Mouse (Mus musculus) kidney, embryonic 15.5 days (tissue): Measurements from ENCODE around the gene AC153137.1. TPM values are rescaled to one million over a fixed set of nuclear protein-coding genes. Genes with fewer than 3 reads are reported as not detected.
A peak's percentile ranks its signal among the peaks of the same experiment; 100 is the strongest.
"Not testable (repeated sequence)": the region's sequence is repeated elsewhere in the genome, so short reads cannot be mapped to it uniquely, and the experiment has no call there.

Experiments used
- ATAC-seq: fragments of 200-750 bp; cut with Nextera tagmentation; replicated peaks from 2 replicates; pipeline ENCODE4 v1.8.0; 2017; ENCODE audit warnings: moderate TSS enrichment; ENCODE audit not compliant: low FRiP score
- H3K27ac ChIP-seq: fragments of 300-500 bp; sonication (generic); 2 replicates; pipeline ENCODE4 v1.5.1; 2015; ENCODE audit warnings: mild to moderate bottlenecking, inconsistent platforms
- H3K27me3 ChIP-seq: fragments of 300-500 bp; sonication (generic); 2 replicates; pipeline ENCODE4 v1.6.1; 2015; ENCODE audit warnings: inconsistent platforms
- H3K36me3 ChIP-seq: fragments of 300-500 bp; sonication (generic); 2 replicates; pipeline ENCODE4 v1.6.1; 2015; ENCODE audit warnings: inconsistent platforms
- H3K4me1 ChIP-seq: fragments of 300-500 bp; sonication (generic); 2 replicates; pipeline ENCODE4 v1.6.1; 2015; ENCODE audit warnings: inconsistent platforms
- H3K4me2 ChIP-seq: fragments of 300-500 bp; sonication (generic); 2 replicates; pipeline ENCODE4 v1.6.1; 2015; ENCODE audit warnings: moderate library complexity, mild to moderate bottlenecking, inconsistent platforms
- H3K4me3 ChIP-seq: fragments of 300-500 bp; sonication (generic); replicated peaks from 2 replicates; pipeline ENCODE4 v1.5.1; 2015; ENCODE audit warnings: mild to moderate bottlenecking, inconsistent platforms
- H3K9ac ChIP-seq: fragments of 300-500 bp; sonication (generic); 2 replicates; pipeline ENCODE4 v1.6.1; 2015; ENCODE audit warnings: mild to moderate bottlenecking, inconsistent platforms
- H3K9me3 ChIP-seq: fragments of 300-500 bp; sonication (generic); replicated peaks from 2 replicates; pipeline ENCODE4 v1.6.1; 2016; ENCODE audit warnings: inconsistent platforms
- WGBS: fragments of 180-500 bp; shearing (Covaris S2); methylation state at CpG from one replicate; pipeline ENCODE4 v1.1.7; 2015; ENCODE audit warnings: mixed read lengths; 5-methylcytosine and 5-hydroxymethylcytosine counted together
- polyA plus RNA-seq: library from polyadenylated mRNA; unstranded; fragments of >200 nt; fragmentation: Nextera tagmentation; extraction: Ambion mirVana; gene quantifications from 2 replicates; pipeline ENCODE4 v1.2.1, GENCODE M21; 2015

The AC153137.1 gene
- polyA plus RNA-seq = not detected in 2 replicates

- H3K9ac ChIP-seq, H3K27ac ChIP-seq, ATAC-seq, H3K4me3 ChIP-seq, H3K4me2 ChIP-seq, H3K27me3 ChIP-seq, H3K9me3 ChIP-seq, H3K4me1 ChIP-seq, H3K36me3 ChIP-seq: not testable (repeated sequence)
- 87% methylated on average over 6 of the region's 6 CpGs for WGBS
Observed at GRCm38 (mm10) chr1:30977868-30978267, at the start of gene AC153137.1. TSS of gene AC153137.1 (minus strand) at chr1:30977968.

GRCm38 (mm10) chr1:31023173-31023572 lies 45.4 kb upstream of the AC153137.1 start:
- Histone ChIP-seq H3K4me2 (no peak overlapping the region), H3K27ac (no peak overlapping the region), H3K4me3 (no peak overlapping the region), H3K27me3 (no peaks in the 10 kb centered on the region), H3K9me3 (no peaks in the 10 kb centered on the region), H3K4me1 (no peaks in the 10 kb centered on the region), H3K36me3 (no peaks in the 10 kb centered on the region), H3K9ac (no peak overlapping the region)
- ATAC-seq = no peak

GRCm38 (mm10) chr1:31019283-31019682 lies 41.5 kb upstream of the AC153137.1 start:
- Histone ChIP-seq H3K4me3 (no peak overlapping the region), H3K4me1 (no peaks in the 10 kb centered on the region), H3K9ac (no peak overlapping the region), H3K36me3 (no peaks in the 10 kb centered on the region), H3K4me2 (no peak overlapping the region), H3K27ac (no peak overlapping the region), H3K27me3 (no peaks in the 10 kb centered on the region), H3K9me3 (no peaks in the 10 kb centered on the region)
- ATAC-seq = 0 out of 2 replicates have a peak, but pooled peaks have one; percentile 29
- WGBS = 71% methylated on average over 6 of the region's 6 CpGs

- H3K4me1 ChIP-seq = no peaks in the 10 kb centered on the region
- 71% methylated on average over 5 of the region's 5 CpGs for WGBS
- H3K9me3 ChIP-seq = no peaks in the 10 kb centered on the region
- no peak overlapping the region for H3K4me3 ChIP-seq
- ATAC-seq = no peak
- H3K27ac ChIP-seq = no peak overlapping the region
- no peak overlapping the region for H3K9ac ChIP-seq
- no peaks in the 10 kb centered on the region for H3K36me3 ChIP-seq
- no peaks in the 10 kb centered on the region for H3K27me3 ChIP-seq
- H3K4me2 ChIP-seq = no peak overlapping the region
Observed at GRCm38 (mm10) chr1:31017377-31017776, 39.6 kb upstream of the AC153137.1 start.

GRCm38 (mm10) chr1:31016068-31016467 lies 38.3 kb upstream of the AC153137.1 start:
- no peak overlapping the region for H3K4me3 ChIP-seq
- H3K9me3 ChIP-seq = no peaks in the 10 kb centered on the region
- no peak overlapping the region for H3K4me2 ChIP-seq
- no peaks in the 10 kb centered on the region for H3K4me1 ChIP-seq
- H3K9ac ChIP-seq = no peak overlapping the region
- H3K27me3 ChIP-seq = no peaks in the 10 kb centered on the region
- H3K36me3 ChIP-seq = no peaks in the 10 kb centered on the region
- ATAC-seq = no peak
- 81% methylated on average over 6 of the region's 6 CpGs for WGBS
- H3K27ac ChIP-seq = no peak overlapping the region

- Histone ChIP-seq H3K9me3 (no peaks in the 10 kb centered on the region), H3K36me3 (no peaks in the 10 kb centered on the region), H3K27me3 (no peaks in the 10 kb centered on the region), H3K4me2 (no peak overlapping the region), H3K9ac (no peak overlapping the region), H3K4me3 (no peak overlapping the region), H3K27ac (no peak overlapping the region), H3K4me1 (no peaks in the 10 kb centered on the region)
- ATAC-seq = no peak
- 39% methylated on average over 2 of the region's 2 CpGs for WGBS
Observed at GRCm38 (mm10) chr1:31015261-31015660, 37.5 kb upstream of the AC153137.1 start.

GRCm38 (mm10) chr1:30977239-30977638 lies 529 bp downstream of the AC153137.1 start:
- not testable (repeated sequence) for H3K4me2 ChIP-seq, H3K36me3 ChIP-seq, H3K9me3 ChIP-seq, H3K9ac ChIP-seq, H3K27ac ChIP-seq, H3K4me1 ChIP-seq, H3K4me3 ChIP-seq, ATAC-seq, H3K27me3 ChIP-seq
- WGBS = 85% methylated on average over 7 of the region's 7 CpGs

- ATAC-seq = no peak
- H3K36me3 ChIP-seq = no peaks in the 10 kb centered on the region
- no peaks in the 10 kb centered on the region for H3K9me3 ChIP-seq
- H3K27me3 ChIP-seq = no peaks in the 10 kb centered on the region
- no peak overlapping the region for H3K9ac ChIP-seq
- 0 out of 2 replicates have a peak, but pooled peaks cover 8% of the 10 kb centered on the region for H3K4me1 ChIP-seq
- no peak overlapping the region for H3K27ac ChIP-seq
- H3K4me3 ChIP-seq = no peak overlapping the region
- 89% methylated on average over 2 of the region's 2 CpGs for WGBS
- H3K4me2 ChIP-seq = no peak overlapping the region
Observed at GRCm38 (mm10) chr1:30951795-30952194, 26.0 kb downstream of the AC153137.1 start.

GRCm38 (mm10) chr1:30950456-30950835 lies 27.3 kb downstream of the AC153137.1 start:
- Histone ChIP-seq H3K27me3 (no peaks in the 10 kb centered on the region), H3K9ac (peak overlapping the region; percentile 75), H3K4me2 (peak overlapping the region; percentile 71), H3K36me3 (peaks cover 3% of the 10 kb centered on the region; the same call in 1 of the 2 replicates), H3K4me3 (peak overlapping the region; percentile 70), H3K9me3 (no peaks in the 10 kb centered on the region), H3K27ac (peak overlapping the region; percentile 100), H3K4me1 (0 out of 2 replicates have a peak, but pooled peaks cover 10% of the 10 kb centered on the region)
- WGBS = 40% methylated on average over 5 of the region's 5 CpGs
- ATAC-seq = no peak

GRCm38 (mm10) chr1:30949710-30950455 lies 27.9 kb downstream of the AC153137.1 start:
- peak; percentile 99 for ATAC-seq
- peak overlapping the region; percentile 89 for H3K9ac ChIP-seq
- no peaks in the 10 kb centered on the region for H3K27me3 ChIP-seq
- H3K4me1 ChIP-seq = 0 out of 2 replicates have a peak, but pooled peaks cover 10% of the 10 kb centered on the region
- H3K36me3 ChIP-seq = peaks cover 8% of the 10 kb centered on the region
- under 1% methylated on average over 66 of the region's 66 CpGs for WGBS
- H3K4me3 ChIP-seq = peak overlapping the region; percentile 70
- no peaks in the 10 kb centered on the region for H3K9me3 ChIP-seq
- H3K27ac ChIP-seq = peak overlapping the region; percentile 100
- H3K4me2 ChIP-seq = peak overlapping the region; percentile 71

GRCm38 (mm10) chr1:30948950-30949639 lies 28.7 kb downstream of the AC153137.1 start:
- Histone ChIP-seq H3K27ac (peak overlapping the region; percentile 100), H3K36me3 (peaks cover 16% of the 10 kb centered on the region), H3K4me2 (peak overlapping the region; percentile 56), H3K4me1 (0 out of 2 replicates have a peak, but pooled peaks cover 10% of the 10 kb centered on the region), H3K9ac (peak overlapping the region; percentile 89), H3K4me3 (peak overlapping the region; percentile 70), H3K9me3 (no peaks in the 10 kb centered on the region), H3K27me3 (no peaks in the 10 kb centered on the region)
- under 1% methylated on average over 75 of the region's 85 CpGs for WGBS
- peak; percentile 76 for ATAC-seq

- no peaks in the 10 kb centered on the region for H3K27me3 ChIP-seq
- under 1% methylated on average over 16 of the region's 16 CpGs for WGBS
- H3K4me3 ChIP-seq = peak overlapping the region; percentile 70
- H3K9me3 ChIP-seq = no peaks in the 10 kb centered on the region
- 0 out of 2 replicates have a peak, but pooled peaks cover 10% of the 10 kb centered on the region for H3K4me1 ChIP-seq
- H3K36me3 ChIP-seq = peaks cover 23% of the 10 kb centered on the region
- peak overlapping the region; percentile 100 for H3K27ac ChIP-seq
- H3K9ac ChIP-seq = peak overlapping the region; percentile 89
- peak overlapping the region; percentile 56 for H3K4me2 ChIP-seq
- ATAC-seq = no peak
Observed at GRCm38 (mm10) chr1:30948361-30948949, 29.3 kb downstream of the AC153137.1 start.
